Mouse (Mus musculus): ENCODE results near the gene Dmac1. TPM values are rescaled to one million over a fixed set of nuclear protein-coding genes. Genes with fewer than 3 reads are reported as not detected.
A peak's percentile ranks its signal among the peaks of the same experiment; 100 is the strongest.

Gene Dmac1
- polyA plus RNA-seq (2015; fragmentation: Nextera tagmentation; extraction: Ambion mirVana), result 129 and 131 TPM in 2 replicates

DNA sequence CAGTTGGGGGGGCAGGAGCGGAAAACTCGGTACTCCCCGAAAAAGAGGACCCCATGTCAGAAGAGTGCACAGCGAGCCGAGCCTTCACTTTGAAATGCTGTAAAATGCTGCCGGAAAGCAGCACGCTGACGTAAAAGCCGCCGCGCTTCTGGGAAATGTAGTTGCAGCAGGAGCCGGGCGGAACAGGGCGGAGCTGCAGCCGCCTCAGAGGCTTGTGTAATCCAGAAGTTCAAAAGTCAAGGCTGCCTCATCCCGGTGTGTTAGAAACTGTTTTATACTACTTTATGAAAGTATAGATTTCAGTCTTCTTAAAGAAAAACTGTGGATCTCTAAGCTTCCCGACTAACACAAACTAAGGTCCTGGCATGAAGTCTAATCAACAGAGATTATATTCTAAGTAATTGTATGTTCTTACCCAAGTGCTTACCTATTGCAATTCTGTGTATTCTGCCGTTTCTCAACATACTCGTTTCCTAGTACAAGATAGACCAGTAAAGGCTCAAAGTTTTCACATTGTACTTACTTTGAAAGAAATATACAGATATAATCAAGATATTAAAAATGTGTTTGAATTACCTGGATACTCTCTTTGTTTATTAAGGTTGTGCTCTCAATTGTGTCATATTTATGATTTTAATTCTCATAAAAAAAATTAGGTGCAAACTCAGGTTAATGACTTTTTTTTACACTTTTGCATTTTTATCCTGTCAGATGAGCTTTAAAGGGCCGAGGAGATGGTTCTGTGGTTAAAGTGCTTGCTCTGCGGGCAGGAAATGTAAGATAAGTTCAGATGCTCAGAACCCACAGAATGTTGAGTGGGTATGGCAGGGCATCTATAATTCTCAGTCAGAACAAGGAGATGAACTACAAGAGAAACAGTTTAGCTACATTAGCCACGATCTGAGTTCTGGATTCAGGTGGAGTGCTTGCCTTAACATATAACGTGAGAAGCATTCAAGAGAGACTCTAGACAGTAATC is at the start of gene Dmac1:
Gene Dmac1, minus strand, starts transcription at position 109 of the 979 bp plus-strand sequence.
- 18% methylated on average over 23 of the region's 23 CpGs for WGBS
- peak within 1 kb of the TSS; percentile 88 for H3K4me3 ChIP-seq (replicated peaks; ENCODE audit: low read depth, low read length)
- peak within 1 kb of the TSS; percentile 88 for H3K9ac ChIP-seq (ENCODE audit: low read depth, low read length)
- H3K4me1 ChIP-seq (replicated peaks; ENCODE audit: insufficient read depth, low read length), result no peaks in the 10 kb centered on the region
- TF ChIP-seq CTCF (IDR thresholded peaks at IDR 0.05; ENCODE audit: low read depth), result no peak
- H3K27me3 ChIP-seq (ENCODE audit: insufficient read depth, low read length), result no peaks in the 10 kb centered on the region
- peak within 1 kb of the TSS; percentile 69 for H3K4me2 ChIP-seq (ENCODE audit: low read length)
- no peaks in the 10 kb centered on the region for H3K36me3 ChIP-seq (ENCODE audit: insufficient read depth, low read length)
- peak; percentile 94 for DNase-seq (ENCODE audit: low spot score)
- no peaks in the 10 kb centered on the region for H3K9me3 ChIP-seq (replicated peaks; ENCODE audit: low read length)
- ATAC-seq (replicated peaks; ENCODE audit: low FRiP score, low read depth), result peak; percentile 97
- H3K27ac ChIP-seq, result no peak within 1 kb of the TSS

- no peak for DNase-seq (ENCODE audit: low spot score)
- no peaks in the 10 kb centered on the region for H3K4me1 ChIP-seq (replicated peaks; ENCODE audit: insufficient read depth, low read length)
- H3K4me3 ChIP-seq (replicated peaks; ENCODE audit: low read depth, low read length), result no peak overlapping the region
- no peak overlapping the region for H3K4me2 ChIP-seq (ENCODE audit: low read length)
- no peak for TF ChIP-seq CTCF (IDR thresholded peaks at IDR 0.05; ENCODE audit: low read depth)
- no peak overlapping the region for H3K9ac ChIP-seq (ENCODE audit: low read depth, low read length)
- ATAC-seq (replicated peaks; ENCODE audit: low FRiP score, low read depth), result no peak
- no peaks in the 10 kb centered on the region for H3K9me3 ChIP-seq (replicated peaks; ENCODE audit: low read length)
- H3K36me3 ChIP-seq (ENCODE audit: insufficient read depth, low read length), result no peaks in the 10 kb centered on the region
- WGBS, result 80% methylated on average over 1 of the region's 1 CpGs
- H3K27ac ChIP-seq, result no peak overlapping the region
- H3K27me3 ChIP-seq (ENCODE audit: insufficient read depth, low read length), result no peaks in the 10 kb centered on the region
These were observed 37.3 kb upstream of the Dmac1 start for GRCm38 (mm10) chr4:75315431-75315830.

DNA sequence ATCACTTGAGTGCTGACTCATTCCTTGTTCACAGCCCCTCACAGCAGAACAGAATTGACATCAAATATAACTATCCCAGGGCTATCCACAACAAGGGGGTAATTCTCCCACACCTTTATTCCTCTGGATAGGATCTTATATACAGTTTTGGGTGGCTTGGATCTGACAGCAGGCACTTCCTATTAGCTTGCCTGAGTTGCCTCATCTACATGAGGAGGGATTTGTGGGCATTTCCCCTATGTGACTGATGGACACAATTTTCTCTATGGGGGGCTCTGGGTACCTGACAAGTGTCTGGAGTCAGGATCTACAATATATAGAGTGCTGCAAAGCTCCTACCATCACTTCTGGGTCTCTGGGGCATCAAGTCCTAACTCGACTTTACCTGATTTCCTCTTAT is 36.9 kb upstream of the Dmac1 start:
- 80% methylated on average over 1 of the region's 1 CpGs for WGBS
- no peak overlapping the region for H3K27ac ChIP-seq
- H3K36me3 ChIP-seq (ENCODE audit: insufficient read depth, low read length), result no peaks in the 10 kb centered on the region
- H3K9ac ChIP-seq (ENCODE audit: low read depth, low read length), result no peak overlapping the region
- H3K4me3 ChIP-seq (replicated peaks; ENCODE audit: low read depth, low read length), result no peak overlapping the region
- ATAC-seq (replicated peaks; ENCODE audit: low FRiP score, low read depth), result no peak
- TF ChIP-seq CTCF (IDR thresholded peaks at IDR 0.05; ENCODE audit: low read depth), result no peak
- H3K27me3 ChIP-seq (ENCODE audit: insufficient read depth, low read length), result no peaks in the 10 kb centered on the region
- no peaks in the 10 kb centered on the region for H3K4me1 ChIP-seq (replicated peaks; ENCODE audit: insufficient read depth, low read length)
- H3K4me2 ChIP-seq (ENCODE audit: low read length), result no peak overlapping the region
- no peak for DNase-seq (ENCODE audit: low spot score)
- H3K9me3 ChIP-seq (replicated peaks; ENCODE audit: low read length), result no peaks in the 10 kb centered on the region

GRCm38 (mm10) chr4:75311918-75312317 is 33.8 kb upstream of the Dmac1 start:
- H3K27ac ChIP-seq, result no peak overlapping the region
- no peaks in the 10 kb centered on the region for H3K27me3 ChIP-seq (ENCODE audit: insufficient read depth, low read length)
- DNase-seq (ENCODE audit: low spot score) (no peak), ATAC-seq (replicated peaks; ENCODE audit: low FRiP score, low read depth) (no peak)
- TF ChIP-seq CTCF (IDR thresholded peaks at IDR 0.05; ENCODE audit: low read depth), result no peak
- H3K4me1 ChIP-seq (replicated peaks; ENCODE audit: insufficient read depth, low read length), result no peaks in the 10 kb centered on the region
- H3K9me3 ChIP-seq (replicated peaks; ENCODE audit: low read length), result no peaks in the 10 kb centered on the region
- no peak overlapping the region for H3K4me2 ChIP-seq (ENCODE audit: low read length)
- no peak overlapping the region for H3K4me3 ChIP-seq (replicated peaks; ENCODE audit: low read depth, low read length)
- H3K9ac ChIP-seq (ENCODE audit: low read depth, low read length), result no peak overlapping the region
- WGBS, result 92% methylated on average over 2 of the region's 2 CpGs
- H3K36me3 ChIP-seq (ENCODE audit: insufficient read depth, low read length), result no peaks in the 10 kb centered on the region

DNA sequence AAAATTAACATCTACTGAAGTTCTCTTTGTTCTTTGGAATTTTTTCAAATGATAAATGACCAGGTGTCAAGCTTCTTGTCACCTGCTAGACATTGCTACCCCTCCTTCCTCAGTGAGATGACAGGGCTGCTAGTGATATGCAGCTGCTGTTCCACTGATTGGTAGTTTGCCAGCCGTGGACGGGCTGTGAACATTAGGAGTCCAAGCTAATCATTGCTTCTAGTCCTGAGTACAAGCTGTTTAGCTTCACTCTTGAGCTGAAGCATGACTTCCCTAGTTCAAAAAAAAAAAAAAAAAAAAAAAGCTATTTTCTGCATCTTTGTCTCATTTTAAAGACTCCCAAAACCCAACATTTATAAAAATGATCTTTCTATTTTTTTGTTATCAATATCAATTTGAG is 33.2 kb upstream of the Dmac1 start:
- no peaks in the 10 kb centered on the region for H3K4me1 ChIP-seq (replicated peaks; ENCODE audit: insufficient read depth, low read length)
- H3K27ac ChIP-seq, result no peak overlapping the region
- DNase-seq (ENCODE audit: low spot score) (no peak), ATAC-seq (replicated peaks; ENCODE audit: low FRiP score, low read depth) (no peak)
- no peak overlapping the region for H3K4me2 ChIP-seq (ENCODE audit: low read length)
- H3K4me3 ChIP-seq (replicated peaks; ENCODE audit: low read depth, low read length), result no peak overlapping the region
- H3K9ac ChIP-seq (ENCODE audit: low read depth, low read length), result no peak overlapping the region
- 54% methylated on average over 2 of the region's 2 CpGs for WGBS
- no peaks in the 10 kb centered on the region for H3K9me3 ChIP-seq (replicated peaks; ENCODE audit: low read length)
- no peaks in the 10 kb centered on the region for H3K36me3 ChIP-seq (ENCODE audit: insufficient read depth, low read length)
- TF ChIP-seq CTCF (IDR thresholded peaks at IDR 0.05; ENCODE audit: low read depth), result no peak
- H3K27me3 ChIP-seq (ENCODE audit: insufficient read depth, low read length), result no peaks in the 10 kb centered on the region

GRCm38 (mm10) chr4:75300205-75300972 is 22.3 kb upstream of the Dmac1 start:
- H3K4me3 ChIP-seq (replicated peaks; ENCODE audit: low read depth, low read length), result no peak overlapping the region
- no peak for TF ChIP-seq CTCF (IDR thresholded peaks at IDR 0.05; ENCODE audit: low read depth)
- H3K9me3 ChIP-seq (replicated peaks; ENCODE audit: low read length), result no peaks in the 10 kb centered on the region
- no peaks in the 10 kb centered on the region for H3K27me3 ChIP-seq (ENCODE audit: insufficient read depth, low read length)
- H3K27ac ChIP-seq, result no peak overlapping the region
- ATAC-seq (replicated peaks; ENCODE audit: low FRiP score, low read depth), result no peak
- DNase-seq (ENCODE audit: low spot score), result no peak
- no peaks in the 10 kb centered on the region for H3K4me1 ChIP-seq (replicated peaks; ENCODE audit: insufficient read depth, low read length)
- H3K36me3 ChIP-seq (ENCODE audit: insufficient read depth, low read length), result no peaks in the 10 kb centered on the region
- H3K9ac ChIP-seq (ENCODE audit: low read depth, low read length), result no peak overlapping the region
- WGBS, result 60% methylated on average over 1 of the region's 1 CpGs
- H3K4me2 ChIP-seq (ENCODE audit: low read length), result no peak overlapping the region
